Mouse (Mus musculus) small intestine, adult 2 months (tissue): ENCODE data around the gene Acnat1.
"Not testable (repeated sequence)": the region's sequence is repeated elsewhere in the genome, so short reads cannot be mapped to it uniquely, and the experiment has no call there.

Experiments
- CTCF ChIP-seq: fragments of 200-500 bp; IDR thresholded peaks from 2 replicates; pipeline ENCODE4 v1.5.1; 2012; ENCODE audit warnings: low read depth, mild to moderate bottlenecking, control low read depth, inconsistent platforms, low read length, moderate library complexity, mixed read lengths; ENCODE audit not compliant: insufficient replicate concordance, insufficient read length; ENCODE audit errors: extremely low read depth
- POLR2A ChIP-seq: fragments of 200-500 bp; IDR thresholded peaks from 2 replicates; pipeline ENCODE4 v1.6.1; 2012; ENCODE audit warnings: low read depth, mild to moderate bottlenecking, control low read depth, inconsistent platforms, low read length, moderate library complexity

- not testable (repeated sequence) for TF ChIP-seq CTCF, POLR2A
Observed at GRCm38 (mm10) chr4:49436968-49437367, 36.7 kb downstream of the Acnat1 start.
